Mouse (Mus musculus) cerebellum, adult 2 months (tissue): ENCODE data around the gene Cdhr1.

ENCODE experiments used
- CTCF ChIP-seq: fragments of 200-500 bp; IDR thresholded peaks from 2 replicates; pipeline ENCODE4 v1.5.1; 2011; ENCODE audit warnings: low read depth, mild to moderate bottlenecking, control low read depth, low read length, moderate library complexity, borderline replicate concordance; ENCODE audit not compliant: insufficient read depth
- POLR2A ChIP-seq: fragments of 200-500 bp; IDR thresholded peaks from 2 replicates; pipeline ENCODE4 v1.6.1; 2011; ENCODE audit warnings: low read length, control low read depth, borderline replicate concordance; ENCODE audit not compliant: insufficient read depth

DNA sequence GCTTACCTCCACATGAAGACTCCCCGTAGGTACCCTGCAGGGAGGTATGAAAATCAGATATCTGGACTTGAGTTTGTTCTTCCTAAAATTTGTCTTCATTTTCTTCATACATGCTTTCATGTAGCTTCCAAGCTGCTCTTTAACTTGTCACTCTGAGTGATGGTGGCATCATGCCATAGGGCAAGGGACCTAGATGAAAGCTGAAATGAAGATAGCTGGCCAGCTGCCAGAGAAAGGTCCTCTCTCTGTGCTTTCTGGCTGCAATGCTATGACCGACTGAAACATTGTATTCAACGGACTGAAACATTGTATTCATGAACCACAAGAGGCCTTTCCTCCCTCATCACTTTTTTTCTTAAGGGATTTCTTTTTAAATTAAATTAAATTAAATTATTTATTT, 69.6 kb downstream of the Cdhr1 start:
- TF ChIP-seq CTCF (no peak), POLR2A (no peak)
